Mouse (Mus musculus): ENCODE results near the gene Cpt1b. TPM values are rescaled to one million over a fixed set of nuclear protein-coding genes. Genes with fewer than 3 reads are reported as not detected.

Gene Cpt1b
- total and polyA plus RNA-seq, 3 experiments = 0.92 to 2.0 TPM; not detected in 1

DNA sequence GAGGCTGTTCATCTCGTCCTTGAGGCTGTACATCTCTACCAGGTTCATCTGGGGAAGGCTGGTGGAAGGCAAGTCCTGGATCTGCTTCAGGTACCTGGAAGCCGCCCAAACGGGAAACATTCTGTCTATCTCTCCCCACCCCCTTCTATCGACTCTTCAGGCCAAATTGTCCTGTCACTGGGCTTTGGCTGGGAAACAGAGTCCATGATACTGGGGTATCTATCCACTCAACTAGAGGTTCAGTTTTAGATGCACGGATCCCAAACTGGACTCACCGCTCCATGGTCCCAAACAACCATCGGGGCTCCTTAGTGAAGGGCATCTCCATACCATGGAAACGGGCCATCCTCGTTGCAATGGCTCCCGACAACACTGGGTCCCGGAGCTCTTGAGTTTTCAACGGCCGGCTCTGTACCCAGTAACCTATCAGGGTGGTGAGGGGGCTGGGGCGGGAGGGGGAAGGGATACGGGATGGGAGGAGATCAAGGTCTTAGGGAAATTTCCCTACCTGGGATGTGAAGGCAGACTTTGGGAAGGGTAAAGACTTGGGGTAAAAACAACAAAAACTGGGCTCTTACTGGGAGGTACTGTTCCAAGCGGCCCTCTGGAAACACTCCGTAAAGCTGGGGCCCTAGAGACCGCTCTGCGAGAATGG, 2.6 kb upstream of the Cpt1b start:
- no peak overlapping the region for H3K27ac ChIP-seq (ENCODE audit: control insufficient read depth, low read depth, low read length)
- TF ChIP-seq KAT2A (conservative IDR thresholded peaks at IDR 0.05; ENCODE audit: low read depth, low read length) (no peak), TCF12 (IDR thresholded peaks at IDR 0.05; ENCODE audit: low read depth, low read length) (no peak), TBP (IDR thresholded peaks at IDR 0.05; ENCODE audit: low read depth, low read length) (no peak), ETS1 (IDR thresholded peaks at IDR 0.05; ENCODE audit: low read depth, low read length) (no peak), ELF1 (IDR thresholded peaks at IDR 0.05; ENCODE audit: low read depth, low read length) (no peak), CHD1 (IDR thresholded peaks at IDR 0.05; ENCODE audit: low read depth, low read length) (no peak), ZC3H11A (IDR thresholded peaks at IDR 0.05; ENCODE audit: low read depth, low read length) (no peak), GATA1 (IDR thresholded peaks at IDR 0.05; ENCODE audit: low read depth, low read length) (no peak), HCFC1 (IDR thresholded peaks at IDR 0.05; ENCODE audit: low read depth, low read length) (no peak), SMC3 (IDR thresholded peaks at IDR 0.05; ENCODE audit: low read depth, low read length) (no peak), POLR2A (IDR thresholded peaks at IDR 0.05; ENCODE audit: control insufficient read depth in 1 of 2, insufficient read depth in 1 of 2, low read depth in 1 of 2, low read length in 2 of 2, poor library complexity in 1 of 2) (no peak), MAFK (IDR thresholded peaks at IDR 0.05; ENCODE audit: borderline replicate concordance, low read depth, low read length) (no peak), MEF2A (IDR thresholded peaks at IDR 0.05; ENCODE audit: extremely low read depth, insufficient replicate concordance, low read depth, low read length, poor library complexity, severe bottlenecking) (no peak), POLR2AphosphoS5 (IDR thresholded peaks at IDR 0.05; ENCODE audit: borderline replicate concordance, low read depth, low read length) (no peak), MXI1 (IDR thresholded peaks at IDR 0.05; ENCODE audit: low read depth, low read length) (no peak), MYB (IDR thresholded peaks at IDR 0.05; ENCODE audit: low read depth, low read length) (no peak), BHLHE40 (IDR thresholded peaks at IDR 0.05; ENCODE audit: borderline replicate concordance, low read depth, low read length) (no peak), RAD21 (IDR thresholded peaks at IDR 0.05; ENCODE audit: low read depth, low read length) (no peak), ZNF384 (IDR thresholded peaks at IDR 0.05; ENCODE audit: low read depth, low read length) (no peak), ZKSCAN1 (IDR thresholded peaks at IDR 0.05; ENCODE audit: low read depth, low read length) (no peak)
- no peaks in the 10 kb centered on the region; the same call in 1 of the 2 replicates for H3K79me2 ChIP-seq (ENCODE audit: control insufficient read depth, insufficient read depth, low read length, poor library complexity)
- no peak for DNase-seq (ENCODE audit: low read depth, low spot score)
- H3K9me3 ChIP-seq (replicated peaks; ENCODE audit: insufficient read depth, low read length) = no peaks in the 10 kb centered on the region
- peaks cover 0 to 5% of the 10 kb centered on the region in 2 experiments; a peak in 2 of 4 replicates for H3K36me3 ChIP-seq (ENCODE audit: control insufficient read depth in 1 of 2, insufficient read depth in 2 of 2, low read length in 2 of 2)
- H3K4me1 ChIP-seq (ENCODE audit: control insufficient read depth in 1 of 2, insufficient read depth in 2 of 2, low read length in 2 of 2) = peaks cover 0 to 9% of the 10 kb centered on the region in 2 experiments; a peak in 1 of 4 replicates
- peak overlapping the region in 1 of 2 experiments; percentile 84; a peak in 2 of 4 replicates for H3K4me3 ChIP-seq (ENCODE audit: control insufficient read depth in 1 of 2, insufficient read depth in 1 of 2, low read depth in 2 of 2, low read length in 2 of 2)
- H3K27me3 ChIP-seq (ENCODE audit: control insufficient read depth in 1 of 2, insufficient read depth in 2 of 2, low read length in 2 of 2) = no peaks in the 10 kb centered on the region
- no peak overlapping the region for H3K9ac ChIP-seq (ENCODE audit: control insufficient read depth, low read depth, low read length, poor library complexity, severe bottlenecking)

DNA sequence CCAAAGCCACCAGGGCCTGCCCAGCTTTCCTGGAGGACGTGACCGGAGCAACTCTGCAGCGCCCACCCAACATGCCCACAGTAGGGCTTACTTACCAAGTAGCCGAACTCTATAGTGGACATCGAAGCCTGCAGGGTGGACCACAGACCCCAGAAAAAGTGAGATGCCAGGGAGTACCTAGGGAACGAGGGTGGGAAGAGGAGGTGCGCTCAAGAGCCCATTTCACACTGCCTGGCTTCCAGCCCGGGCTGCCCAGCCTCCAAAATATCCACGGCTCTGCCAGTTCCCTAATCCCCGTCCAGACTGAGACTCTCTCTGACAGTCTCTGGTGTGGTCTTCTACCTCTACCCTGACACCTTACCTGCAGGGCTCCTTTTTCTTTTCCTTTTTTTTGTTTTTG, 1.1 kb upstream of the Cpt1b start:
- Histone ChIP-seq H3K9ac (ENCODE audit: control insufficient read depth, low read depth, low read length, poor library complexity, severe bottlenecking) (no peak overlapping the region), H3K27me3 (ENCODE audit: control insufficient read depth in 1 of 2, insufficient read depth in 2 of 2, low read length in 2 of 2) (no peaks in the 10 kb centered on the region), H3K9me3 (replicated peaks; ENCODE audit: insufficient read depth, low read length) (no peaks in the 10 kb centered on the region), H3K36me3 (ENCODE audit: control insufficient read depth in 1 of 2, insufficient read depth in 2 of 2, low read length in 2 of 2) (peaks cover 0 to 5% of the 10 kb centered on the region in 2 experiments; a peak in 2 of 4 replicates), H3K27ac (ENCODE audit: control insufficient read depth, low read depth, low read length) (no peak overlapping the region), H3K79me2 (ENCODE audit: control insufficient read depth, insufficient read depth, low read length, poor library complexity) (no peaks in the 10 kb centered on the region; the same call in 1 of the 2 replicates), H3K4me1 (ENCODE audit: control insufficient read depth in 1 of 2, insufficient read depth in 2 of 2, low read length in 2 of 2) (peaks cover 0 to 9% of the 10 kb centered on the region in 2 experiments; a peak in 1 of 4 replicates), H3K4me3 (ENCODE audit: control insufficient read depth in 1 of 2, insufficient read depth in 1 of 2, low read depth in 2 of 2, low read length in 2 of 2) (no peak overlapping the region)
- TF ChIP-seq MYC (IDR thresholded peaks at IDR 0.05; ENCODE audit: low read depth, low read length) (no peak), BHLHE40 (IDR thresholded peaks at IDR 0.05; ENCODE audit: borderline replicate concordance, low read depth, low read length) (no peak), SIN3A (IDR thresholded peaks at IDR 0.05; ENCODE audit: low read length) (no peak), MAX (IDR thresholded peaks at IDR 0.05; ENCODE audit: low read length) (no peak), POLR2AphosphoS5 (IDR thresholded peaks at IDR 0.05; ENCODE audit: borderline replicate concordance, low read depth, low read length) (no peak), UBTF (IDR thresholded peaks at IDR 0.05; ENCODE audit: borderline replicate concordance, insufficient read depth, low read depth, low read length) (no peak), GATA1 (IDR thresholded peaks at IDR 0.05; ENCODE audit: low read depth, low read length) (no peak), ETS1 (IDR thresholded peaks at IDR 0.05; ENCODE audit: low read depth, low read length) (no peak), ZKSCAN1 (IDR thresholded peaks at IDR 0.05; ENCODE audit: low read depth, low read length) (no peak), MAZ (IDR thresholded peaks at IDR 0.05; ENCODE audit: low read depth, low read length) (no peak), E2F4 (IDR thresholded peaks at IDR 0.05; ENCODE audit: borderline replicate concordance, low read depth, low read length) (no peak), SMC3 (IDR thresholded peaks at IDR 0.05; ENCODE audit: low read depth, low read length) (no peak), EP300 (IDR thresholded peaks at IDR 0.05; ENCODE audit: low read depth in 1 of 2, low read length in 2 of 2) (no peak), CHD1 (IDR thresholded peaks at IDR 0.05; ENCODE audit: low read depth, low read length) (no peak), CHD2 (IDR thresholded peaks at IDR 0.05; ENCODE audit: low read length) (no peak), TBP (IDR thresholded peaks at IDR 0.05; ENCODE audit: low read depth, low read length) (no peak), CTCF (IDR thresholded peaks at IDR 0.05 in 2 of 3, conservative IDR thresholded peaks at IDR 0.05 in 1 of 3; ENCODE audit: control insufficient read depth in 1 of 3, insufficient read depth in 1 of 3, low read depth in 2 of 3, low read length in 3 of 3, poor library complexity in 1 of 3, severe bottlenecking in 1 of 3) (no peak), POLR2AphosphoS2 (IDR thresholded peaks at IDR 0.05; ENCODE audit: low read length) (no peak)
- DNase-seq (ENCODE audit: low read depth, low spot score) = no peak
